Mouse (Mus musculus) forebrain, embryonic 12.5 days (tissue): ENCODE measurements around the gene Snx29. TPM values are rescaled to one million over a fixed set of nuclear protein-coding genes. Genes with fewer than 3 reads are reported as not detected.
"Not testable (repeated sequence)": the region's sequence is repeated elsewhere in the genome, so short reads cannot be mapped to it uniquely, and the experiment has no call there.

ENCODE experiments used
- ATAC-seq: fragments of 200-750 bp; cut with Nextera tagmentation; 2 replicates; pipeline ENCODE4 v1.8.0; 2017; ENCODE audit warnings: moderate TSS enrichment; ENCODE audit not compliant: low FRiP score
- H3K27ac ChIP-seq: fragments of 300-500 bp; sonication (generic); 2 replicates; pipeline ENCODE4 v1.5.1; 2016; ENCODE audit warnings: mild to moderate bottlenecking
- H3K27me3 ChIP-seq: fragments of 300-500 bp; sonication (generic); 2 replicates; pipeline ENCODE4 v1.6.1; 2016; ENCODE audit warnings: mild to moderate bottlenecking
- H3K36me3 ChIP-seq: fragments of 300-500 bp; sonication (generic); replicated peaks from 2 replicates; pipeline ENCODE4 v1.6.1; 2016; ENCODE audit warnings: mild to moderate bottlenecking
- H3K4me1 ChIP-seq: fragments of 300-500 bp; sonication (generic); 2 replicates; pipeline ENCODE4 v1.6.1; 2016
- H3K4me2 ChIP-seq: fragments of 300-500 bp; sonication (generic); 2 replicates; pipeline ENCODE4 v1.6.1; 2016; ENCODE audit warnings: mild to moderate bottlenecking, moderate library complexity
- H3K4me3 ChIP-seq: fragments of 300-500 bp; sonication (generic); replicated peaks from 2 replicates; pipeline ENCODE4 v1.5.1; 2016; ENCODE audit warnings: mild to moderate bottlenecking
- H3K9ac ChIP-seq: fragments of 300-500 bp; sonication (generic); 2 replicates; pipeline ENCODE4 v1.6.1; 2016; ENCODE audit warnings: mild to moderate bottlenecking
- H3K9me3 ChIP-seq: fragments of 300-500 bp; sonication (generic); 2 replicates; pipeline ENCODE4 v1.6.1; 2016
- WGBS: fragments of 180-500 bp; shearing (Covaris S2); methylation state at CpG from one replicate; pipeline ENCODE4 v1.1.7; 2016; 5-methylcytosine and 5-hydroxymethylcytosine counted together
- polyA plus RNA-seq: library from polyadenylated mRNA; unstranded; fragments of >200 nt; fragmentation: Nextera tagmentation; extraction: Ambion mirVana; gene quantifications from 2 replicates; pipeline ENCODE4 v1.2.1, GENCODE M21; 2016

Snx29 gene
- polyA plus RNA-seq, 1 experiment from 2014 or later, result 16.4 TPM

DNA sequence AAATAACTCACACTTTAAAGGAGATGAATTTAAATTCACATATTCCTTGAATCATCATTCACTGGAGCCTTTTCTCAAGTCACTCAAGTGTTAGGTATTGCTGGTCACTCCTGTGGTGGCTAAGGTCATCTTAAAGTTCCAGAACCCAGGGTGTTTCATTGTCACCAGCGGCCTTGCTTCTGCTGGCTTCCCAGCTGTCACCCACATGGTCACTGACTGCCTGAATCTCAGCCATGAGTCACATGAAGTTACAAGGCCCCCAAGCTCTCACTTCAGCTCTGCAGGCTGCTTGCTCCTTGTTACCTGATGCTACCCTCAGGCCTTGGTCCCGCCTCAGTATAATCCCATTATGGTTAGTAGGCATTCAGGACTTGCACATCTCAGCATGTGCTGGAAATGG lies 247.4 kb downstream of the Snx29 start:
- H3K9ac ChIP-seq, result no peak overlapping the region
- no peaks in the 10 kb centered on the region for H3K9me3 ChIP-seq
- 62% methylated on average over 2 of the region's 2 CpGs for WGBS
- no peak overlapping the region for H3K27ac ChIP-seq
- H3K4me3 ChIP-seq, result no peak overlapping the region
- H3K27me3 ChIP-seq, result no peaks in the 10 kb centered on the region
- no peak for ATAC-seq
- no peak overlapping the region for H3K4me2 ChIP-seq
- H3K4me1 ChIP-seq, result no peaks in the 10 kb centered on the region
- H3K36me3 ChIP-seq, result no peaks in the 10 kb centered on the region

DNA sequence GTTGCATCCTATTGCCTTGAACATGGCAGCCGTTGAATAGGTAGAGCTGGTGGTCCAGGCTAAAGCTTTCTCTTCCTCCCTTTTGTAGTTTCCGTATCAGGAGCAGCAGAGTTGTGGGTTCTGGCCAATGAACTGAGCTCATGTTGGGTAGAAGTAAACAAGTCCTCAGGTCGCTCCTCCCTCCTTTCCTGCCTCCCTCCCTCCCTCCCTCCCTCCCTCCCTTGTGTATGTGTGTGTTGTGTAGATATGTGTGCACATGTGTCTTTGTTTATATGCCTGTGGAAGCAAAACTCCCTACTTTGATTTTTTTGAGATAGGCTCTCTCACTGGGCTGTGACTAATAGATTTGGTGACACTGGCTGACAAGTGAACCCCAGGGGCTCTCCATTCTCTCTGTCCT lies 251.8 kb downstream of the Snx29 start:
- Histone ChIP-seq H3K4me1 (no peaks in the 10 kb centered on the region), H3K4me3 (no peak overlapping the region), H3K4me2 (no peak overlapping the region), H3K9ac (no peak overlapping the region), H3K9me3 (no peaks in the 10 kb centered on the region), H3K27ac (no peak overlapping the region), H3K27me3 (no peaks in the 10 kb centered on the region), H3K36me3 (no peaks in the 10 kb centered on the region)
- 75% methylated on average over 3 of the region's 3 CpGs for WGBS
- ATAC-seq, result no peak

DNA sequence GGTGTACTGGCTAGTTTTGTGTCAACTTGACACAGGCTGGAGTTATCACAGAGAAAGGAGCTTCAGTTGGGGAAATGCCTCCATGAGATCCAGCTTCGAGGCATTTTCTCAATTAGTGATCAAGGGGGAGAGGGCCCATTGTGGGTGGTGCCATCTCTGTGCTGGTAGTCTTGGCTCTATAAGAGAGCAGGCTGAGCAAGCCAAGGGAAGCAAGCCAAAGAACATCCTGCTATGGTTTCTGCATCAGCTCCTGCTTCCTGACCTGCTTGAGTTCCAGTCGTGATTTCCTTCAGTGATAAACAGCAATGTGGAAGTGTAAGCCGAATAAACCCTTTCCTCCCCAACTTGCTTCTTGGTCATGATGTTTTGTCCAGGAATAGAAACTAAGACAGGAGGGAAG lies 253.0 kb downstream of the Snx29 start:
- H3K9ac ChIP-seq, H3K4me3 ChIP-seq, H3K36me3 ChIP-seq, ATAC-seq, H3K4me2 ChIP-seq, H3K9me3 ChIP-seq, H3K4me1 ChIP-seq, H3K27me3 ChIP-seq, H3K27ac ChIP-seq: not testable (repeated sequence)
- WGBS, result 86% methylated on average over 3 of the region's 3 CpGs

DNA sequence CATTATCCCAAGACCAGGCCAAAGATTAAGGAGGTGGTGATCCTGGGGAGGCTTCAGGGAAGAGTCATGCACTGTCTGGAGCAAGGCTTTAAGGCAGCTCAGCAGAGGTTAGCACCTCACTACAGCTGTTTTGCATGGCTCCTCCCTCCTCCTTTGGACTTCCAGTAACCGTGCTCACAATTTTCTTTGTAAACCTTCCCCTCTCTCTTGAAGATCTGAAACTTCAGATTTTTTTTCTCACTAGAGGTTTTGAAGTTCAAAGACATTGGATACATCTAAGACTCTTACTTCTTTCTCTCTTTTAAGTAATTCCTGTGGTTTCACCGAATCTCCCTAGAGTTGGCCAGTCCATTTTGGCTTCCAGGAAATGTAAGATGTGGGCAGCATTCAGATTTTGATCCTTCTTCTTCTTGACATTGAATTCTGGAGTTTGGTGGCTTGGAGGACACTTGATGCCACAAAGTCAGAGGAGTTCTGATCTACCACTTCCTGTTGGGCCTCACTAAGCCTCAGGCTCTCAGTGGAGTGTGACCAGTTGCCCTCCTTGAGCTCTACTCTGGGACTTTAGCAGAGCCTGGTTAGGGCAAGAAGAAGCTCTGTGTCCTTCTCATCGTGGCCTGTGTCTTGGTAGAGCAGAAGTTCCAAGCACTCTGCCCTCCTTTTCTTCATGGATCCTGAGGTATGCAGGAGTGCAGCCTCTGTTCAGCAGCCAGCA lies 255.0 kb downstream of the Snx29 start:
- Histone ChIP-seq H3K9me3 (no peaks in the 10 kb centered on the region), H3K4me1 (no peaks in the 10 kb centered on the region), H3K27ac (no peak overlapping the region), H3K27me3 (no peaks in the 10 kb centered on the region), H3K9ac (no peak overlapping the region), H3K4me3 (no peak overlapping the region), H3K4me2 (no peak overlapping the region), H3K36me3 (no peaks in the 10 kb centered on the region)
- ATAC-seq, result no peak
- WGBS, result 71% methylated on average over 3 of the region's 3 CpGs

DNA sequence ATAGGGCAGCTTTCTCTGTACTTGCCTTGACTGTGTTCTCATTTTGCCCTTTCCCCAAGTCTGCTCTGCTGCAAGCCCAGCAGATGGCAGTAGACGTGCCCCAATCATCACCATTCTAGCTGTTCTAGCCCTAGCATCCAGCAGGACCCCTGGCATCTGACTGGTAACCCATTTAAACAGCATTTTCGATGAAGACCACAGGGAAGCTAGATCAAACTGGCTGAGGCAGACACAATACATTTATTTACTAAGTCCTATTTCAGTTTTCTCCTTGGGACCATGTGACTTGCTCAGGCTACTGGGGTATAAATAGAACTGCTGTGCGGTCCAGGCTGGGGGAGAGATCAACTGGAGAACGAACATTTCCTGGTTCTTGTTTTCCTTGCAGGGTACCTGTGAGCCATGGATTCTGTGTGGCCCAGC lies 257.0 kb downstream of the Snx29 start:
- Histone ChIP-seq H3K4me1 (no peaks in the 10 kb centered on the region), H3K9ac (no peak overlapping the region), H3K27me3 (no peaks in the 10 kb centered on the region), H3K9me3 (no peaks in the 10 kb centered on the region), H3K4me3 (no peak overlapping the region), H3K4me2 (no peak overlapping the region), H3K36me3 (no peaks in the 10 kb centered on the region), H3K27ac (no peak overlapping the region)
- 62% methylated on average over 4 of the region's 4 CpGs for WGBS
- peak; percentile 65; the same call in 1 of the 2 replicates for ATAC-seq

DNA sequence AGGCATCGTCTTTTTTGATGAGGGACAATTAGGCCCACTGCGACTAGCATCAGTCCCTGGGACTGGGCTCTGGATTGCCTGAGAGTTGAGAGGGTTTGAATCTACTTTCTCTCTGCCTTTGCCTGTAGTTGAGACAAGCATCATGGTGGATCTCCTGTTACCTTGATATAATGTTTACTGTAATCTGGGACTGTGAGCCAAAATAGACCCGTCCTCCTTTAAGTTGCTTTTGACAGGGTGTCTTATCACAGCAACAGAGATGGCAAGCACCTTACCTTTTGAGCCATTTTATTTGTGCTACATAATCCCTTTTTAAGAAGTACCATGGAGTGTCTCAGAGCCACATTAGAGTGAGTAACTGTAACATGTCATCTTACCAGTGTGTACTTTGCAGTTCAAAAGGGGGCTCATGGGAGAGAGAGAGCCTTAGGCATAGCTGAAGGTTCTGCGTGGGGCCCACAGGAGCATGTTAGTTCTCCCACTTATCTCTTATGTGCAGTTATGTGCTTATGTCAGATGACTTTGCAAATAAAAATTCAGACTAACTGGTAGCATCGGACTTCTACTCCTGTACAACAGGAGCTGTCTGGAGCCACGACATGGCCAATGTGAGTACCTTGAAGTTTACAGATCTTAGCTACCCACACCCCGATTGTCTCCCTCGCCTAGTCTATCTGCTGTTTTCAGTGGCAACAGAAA lies 261.4 kb downstream of the Snx29 start:
- ATAC-seq, result no peak
- Histone ChIP-seq H3K27ac (no peak overlapping the region), H3K4me1 (no peaks in the 10 kb centered on the region), H3K4me3 (no peak overlapping the region), H3K4me2 (no peak overlapping the region), H3K9ac (no peak overlapping the region), H3K27me3 (no peaks in the 10 kb centered on the region), H3K36me3 (no peaks in the 10 kb centered on the region), H3K9me3 (no peaks in the 10 kb centered on the region)
- 90% methylated on average over 8 of the region's 8 CpGs for WGBS

DNA sequence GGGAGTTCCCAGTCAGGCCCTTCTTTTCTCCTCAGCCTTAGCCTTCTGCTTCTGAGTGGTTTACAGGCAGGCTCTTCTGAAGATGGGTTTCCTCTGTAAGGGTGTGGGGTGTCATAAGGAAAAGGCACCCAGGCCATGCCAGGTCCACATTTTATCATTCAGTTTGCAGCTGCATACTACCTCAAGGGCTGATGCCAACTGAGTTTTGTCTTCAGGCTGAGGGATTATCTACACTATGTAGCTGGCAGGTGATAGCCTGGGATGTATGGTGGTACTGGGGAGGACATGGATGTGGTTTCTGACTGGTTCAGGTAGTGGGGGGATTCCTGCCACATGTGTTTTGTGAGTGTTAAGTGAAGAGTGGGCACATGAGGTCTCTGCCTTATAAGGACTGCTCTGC lies 266.0 kb downstream of the Snx29 start:
- H3K36me3 ChIP-seq, result no peaks in the 10 kb centered on the region
- H3K27me3 ChIP-seq, result no peaks in the 10 kb centered on the region
- H3K4me3 ChIP-seq, result no peak overlapping the region
- no peak overlapping the region for H3K27ac ChIP-seq
- H3K4me2 ChIP-seq, result no peak overlapping the region
- H3K9me3 ChIP-seq, result no peaks in the 10 kb centered on the region
- ATAC-seq, result no peak
- no peaks in the 10 kb centered on the region; the same call in 1 of the 2 replicates for H3K4me1 ChIP-seq
- no peak overlapping the region for H3K9ac ChIP-seq

DNA sequence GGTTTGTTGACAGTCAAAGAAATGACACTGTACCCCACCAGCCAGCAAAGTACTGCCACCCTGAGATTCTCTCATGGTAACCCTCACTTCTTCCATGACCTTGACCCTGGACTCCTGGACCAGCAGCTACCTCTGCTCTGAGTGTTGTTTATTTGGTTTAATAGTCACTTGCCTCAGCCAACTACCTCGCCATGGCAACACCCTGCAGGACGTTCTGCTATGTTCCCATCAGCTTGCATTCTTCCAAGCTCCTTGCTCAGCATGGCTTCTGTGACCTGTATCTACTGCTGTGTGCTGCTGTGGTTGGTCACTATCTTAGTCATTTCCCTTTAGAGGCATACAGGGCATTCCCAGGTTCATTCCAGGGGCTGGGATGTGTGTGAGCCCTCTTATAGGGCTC lies 266.6 kb downstream of the Snx29 start:
- 59% methylated on average over 2 of the region's 2 CpGs for WGBS
- no peak for ATAC-seq
- Histone ChIP-seq H3K36me3 (no peaks in the 10 kb centered on the region), H3K9ac (no peak overlapping the region), H3K9me3 (no peaks in the 10 kb centered on the region), H3K4me3 (no peak overlapping the region), H3K4me1 (no peaks in the 10 kb centered on the region; the same call in 1 of the 2 replicates), H3K4me2 (no peak overlapping the region), H3K27me3 (no peaks in the 10 kb centered on the region), H3K27ac (no peak overlapping the region)

DNA sequence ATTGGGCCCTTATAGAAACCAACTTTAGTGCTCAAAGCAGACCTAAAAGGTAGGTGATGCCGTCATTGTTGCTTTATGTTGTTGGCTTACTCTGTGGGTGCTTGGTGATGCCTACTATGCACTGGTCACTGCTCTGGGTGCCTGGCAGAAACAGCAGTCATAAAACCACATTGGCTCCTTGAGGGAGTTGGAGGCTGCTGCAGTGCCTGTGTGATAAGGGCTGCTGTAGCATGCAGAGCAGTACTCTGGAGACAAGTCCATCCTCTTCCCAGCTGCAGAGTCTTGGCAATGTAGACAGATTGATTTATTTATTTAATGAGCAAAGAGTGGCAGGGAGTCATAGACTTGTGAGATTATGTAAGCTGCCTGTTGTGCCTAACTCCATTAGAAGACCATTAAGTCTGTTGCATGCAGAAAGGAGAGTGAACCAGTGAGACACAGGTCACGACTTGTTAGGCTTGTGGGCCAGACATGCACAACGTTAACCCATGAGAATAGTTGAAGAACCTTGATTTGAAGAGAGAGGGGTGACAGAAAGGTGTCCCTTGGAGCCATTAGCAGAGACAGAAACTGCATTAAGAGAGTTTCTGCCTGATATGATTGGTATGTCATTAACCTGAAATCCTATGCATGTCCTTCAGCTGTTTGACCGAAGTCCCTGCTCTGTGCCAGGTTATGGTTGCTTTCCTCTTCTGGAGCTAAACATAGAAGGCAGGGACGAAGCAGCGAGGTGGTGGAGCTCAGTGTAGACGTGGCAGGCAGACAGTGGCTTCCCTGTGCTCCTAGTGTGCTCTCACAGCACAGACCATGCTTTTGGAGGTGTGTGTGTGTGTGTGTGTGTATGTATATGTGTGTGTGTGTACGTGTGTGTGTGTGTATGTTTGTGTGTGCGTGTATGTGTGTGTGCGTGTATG lies 267.3 kb downstream of the Snx29 start:
- Histone ChIP-seq H3K27ac (no peak overlapping the region), H3K4me1 (no peaks in the 10 kb centered on the region; the same call in 1 of the 2 replicates), H3K4me2 (no peak overlapping the region), H3K27me3 (no peaks in the 10 kb centered on the region), H3K9me3 (no peaks in the 10 kb centered on the region), H3K36me3 (no peaks in the 10 kb centered on the region), H3K9ac (no peak overlapping the region), H3K4me3 (no peak overlapping the region)
- 91% methylated on average over 10 of the region's 10 CpGs for WGBS
- no peak for ATAC-seq

DNA sequence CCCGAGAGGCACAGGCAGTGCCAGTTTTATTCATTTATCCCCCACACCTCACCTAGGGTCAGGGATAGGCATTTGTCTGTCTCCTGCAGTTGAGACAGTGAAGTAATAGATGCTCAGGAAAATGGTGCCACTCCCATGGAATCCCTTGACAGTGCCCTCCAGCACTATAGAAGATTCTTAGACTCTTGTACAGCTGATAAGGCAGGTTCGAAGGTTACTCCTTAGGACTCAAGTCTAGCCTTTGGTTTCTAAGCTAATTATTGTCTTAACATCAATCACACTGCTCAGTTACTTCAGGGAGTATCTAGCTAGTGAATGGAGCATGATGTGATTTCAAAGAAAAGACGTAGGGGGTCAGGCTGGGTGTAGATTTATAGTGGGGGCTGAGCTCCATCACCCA lies 273.9 kb downstream of the Snx29 start:
- Histone ChIP-seq H3K4me2 (no peak overlapping the region), H3K36me3 (no peaks in the 10 kb centered on the region), H3K9me3 (no peaks in the 10 kb centered on the region), H3K9ac (no peak overlapping the region), H3K4me3 (no peak overlapping the region), H3K27me3 (no peaks in the 10 kb centered on the region), H3K4me1 (peaks cover 6% of the 10 kb centered on the region; the same call in 1 of the 2 replicates), H3K27ac (no peak overlapping the region)
- 84% methylated on average over 3 of the region's 3 CpGs for WGBS
- ATAC-seq, result no peak

DNA sequence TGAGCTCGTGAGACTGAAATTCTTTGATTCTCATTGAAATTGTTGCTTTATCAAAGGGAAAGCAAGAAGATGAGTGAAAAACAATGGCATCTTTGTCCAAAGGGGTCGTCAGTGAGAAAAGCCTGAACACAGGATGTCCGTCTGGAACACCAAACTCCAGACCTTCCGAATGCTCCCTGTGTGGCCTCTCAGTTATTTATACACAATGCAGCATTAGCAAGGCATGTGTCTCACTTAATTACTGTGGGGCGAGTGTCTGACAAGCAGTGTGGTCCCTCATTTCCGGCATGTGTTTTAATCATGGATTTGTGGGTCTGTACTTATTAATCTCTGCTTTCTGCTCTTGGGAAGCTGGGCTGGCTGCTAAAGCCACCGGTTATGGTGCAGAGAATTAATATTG lies 275.1 kb downstream of the Snx29 start:
- Histone ChIP-seq H3K9me3 (no peaks in the 10 kb centered on the region), H3K27ac (no peak overlapping the region), H3K27me3 (no peaks in the 10 kb centered on the region), H3K4me2 (no peak overlapping the region), H3K36me3 (no peaks in the 10 kb centered on the region), H3K9ac (no peak overlapping the region), H3K4me1 (peaks cover 6% of the 10 kb centered on the region; the same call in 1 of the 2 replicates), H3K4me3 (no peak overlapping the region)
- WGBS, result 36% methylated on average over 7 of the region's 7 CpGs
- no peak for ATAC-seq

DNA sequence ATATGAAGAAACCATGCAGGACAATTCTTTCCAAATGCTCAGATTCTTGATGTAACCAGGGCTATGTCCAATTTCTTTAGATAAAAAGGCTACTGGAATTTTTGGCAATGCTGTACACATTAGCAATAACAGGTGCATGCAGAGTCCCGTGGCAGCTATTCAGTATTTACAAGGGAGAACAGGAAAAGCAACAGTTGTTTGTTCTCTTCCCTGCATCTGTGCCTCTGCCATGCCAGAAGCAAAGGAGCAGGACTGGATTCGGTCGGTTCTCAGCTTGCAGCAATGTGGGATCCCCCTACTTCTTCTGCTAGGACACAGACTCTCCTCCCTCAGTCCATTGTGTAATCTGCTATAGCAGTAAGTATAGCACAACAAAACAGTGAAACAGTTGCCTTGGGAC lies 276.8 kb downstream of the Snx29 start:
- no peak for ATAC-seq
- Histone ChIP-seq H3K4me2 (no peak overlapping the region), H3K4me3 (no peak overlapping the region), H3K27me3 (no peaks in the 10 kb centered on the region), H3K4me1 (peaks cover 6% of the 10 kb centered on the region; the same call in 1 of the 2 replicates), H3K36me3 (no peaks in the 10 kb centered on the region), H3K27ac (no peak overlapping the region), H3K9ac (no peak overlapping the region), H3K9me3 (no peaks in the 10 kb centered on the region)
- WGBS, result 81% methylated on average over 3 of the region's 3 CpGs
